Mouse (Mus musculus) neural tube, embryonic 13.5 days (tissue): ENCODE results near the gene Msto1. TPM values are rescaled to one million over a fixed set of nuclear protein-coding genes. Genes with fewer than 3 reads are reported as not detected.
"Not testable (repeated sequence)": the region's sequence is repeated elsewhere in the genome, so short reads cannot be mapped to it uniquely, and the experiment has no call there.

Experiments
- ATAC-seq: fragments of 200-750 bp; cut with Nextera tagmentation; 2 replicates; pipeline ENCODE4 v1.8.0; 2017; ENCODE audit warnings: low read depth, mild to moderate bottlenecking, moderate TSS enrichment, moderate library complexity
- H3K27ac ChIP-seq: fragments of 300-500 bp; sonication (generic); replicated peaks from 2 replicates; pipeline ENCODE4 v1.5.1; 2015; ENCODE audit warnings: moderate library complexity, mild to moderate bottlenecking, inconsistent platforms
- H3K27me3 ChIP-seq: fragments of 300-500 bp; sonication (generic); 2 replicates; pipeline ENCODE4 v1.6.1; 2015; ENCODE audit warnings: mild to moderate bottlenecking, inconsistent platforms
- H3K36me3 ChIP-seq: fragments of 300-500 bp; sonication (generic); 2 replicates; pipeline ENCODE4 v1.6.1; 2015; ENCODE audit warnings: mild to moderate bottlenecking, inconsistent platforms
- H3K4me1 ChIP-seq: fragments of 300-500 bp; sonication (generic); replicated peaks from 2 replicates; pipeline ENCODE4 v1.6.1; 2015; ENCODE audit warnings: inconsistent platforms
- H3K4me2 ChIP-seq: fragments of 300-500 bp; sonication (generic); 2 replicates; pipeline ENCODE4 v1.6.1; 2015; ENCODE audit warnings: inconsistent platforms, mild to moderate bottlenecking, moderate library complexity
- H3K4me3 ChIP-seq: fragments of 300-500 bp; sonication (generic); 2 replicates; pipeline ENCODE4 v1.5.1; 2015; ENCODE audit warnings: mild to moderate bottlenecking, inconsistent platforms
- H3K9ac ChIP-seq: fragments of 300-500 bp; sonication (generic); 2 replicates; pipeline ENCODE4 v1.6.1; 2015; ENCODE audit warnings: moderate library complexity, mild to moderate bottlenecking, inconsistent platforms
- H3K9me3 ChIP-seq: fragments of 300-500 bp; sonication (generic); 2 replicates; pipeline ENCODE4 v1.6.1; 2016; ENCODE audit warnings: inconsistent platforms
- WGBS: fragments of 180-500 bp; shearing (Covaris S2); methylation state at CpG from one replicate; pipeline ENCODE4 v1.1.7; 2015; 5-methylcytosine and 5-hydroxymethylcytosine counted together
- polyA plus RNA-seq: library from polyadenylated mRNA; unstranded; fragments of >200 nt; fragmentation: Nextera tagmentation; extraction: Ambion mirVana; gene quantifications from 2 replicates; pipeline ENCODE4 v1.2.1, GENCODE M21; 2015

Msto1 gene
- polyA plus RNA-seq, 1 experiment from 2014 or later, result 45.3 TPM

DNA sequence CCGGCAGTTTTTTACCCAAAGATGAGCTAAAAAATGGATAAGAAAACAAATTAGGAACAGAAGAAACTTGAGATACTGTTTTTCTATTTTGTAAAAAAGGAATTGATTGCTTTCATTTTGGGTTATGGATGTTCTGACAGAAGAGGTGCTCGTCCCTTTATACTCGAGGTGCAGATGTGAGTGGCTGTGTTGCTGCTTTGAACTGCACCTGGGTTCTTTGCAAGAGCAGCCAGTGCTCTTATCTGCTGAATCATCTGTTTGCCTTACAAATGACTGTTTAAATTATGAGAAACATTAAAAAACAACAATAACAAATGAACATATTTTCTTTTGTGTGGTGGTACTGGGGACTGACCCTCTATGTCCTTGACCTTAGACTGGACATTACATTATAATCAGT lies 15.7 kb upstream of the Msto1 start:
- no peaks in the 10 kb centered on the region for H3K4me1 ChIP-seq
- peaks cover 99% of the 10 kb centered on the region for H3K36me3 ChIP-seq
- H3K27ac ChIP-seq, result no peak overlapping the region
- 90% methylated on average over 3 of the region's 3 CpGs for WGBS
- no peak overlapping the region for H3K4me3 ChIP-seq
- H3K9me3 ChIP-seq, result no peaks in the 10 kb centered on the region
- no peak overlapping the region for H3K4me2 ChIP-seq
- no peak overlapping the region for H3K9ac ChIP-seq
- no peak for ATAC-seq
- no peaks in the 10 kb centered on the region for H3K27me3 ChIP-seq

DNA sequence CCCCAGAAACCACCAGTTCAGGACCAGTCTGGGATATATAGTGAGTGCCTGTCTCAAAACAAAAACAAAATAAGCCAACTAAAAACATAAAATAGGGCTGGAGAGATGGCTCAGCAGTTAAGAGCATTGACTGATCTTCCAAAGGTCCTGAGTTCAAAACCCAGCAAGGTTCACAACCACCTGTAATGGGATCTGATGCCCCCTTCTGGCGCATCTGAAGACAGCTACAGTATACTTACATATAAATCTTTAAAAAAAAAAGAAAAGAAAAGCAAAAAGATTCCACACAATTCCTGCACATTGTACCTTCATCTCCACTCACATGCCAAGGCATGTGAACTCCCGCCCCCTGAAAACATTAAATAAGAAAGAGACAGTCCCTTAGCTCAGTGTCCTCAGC lies 11.9 kb upstream of the Msto1 start:
- no peak overlapping the region for H3K27ac ChIP-seq
- H3K9ac ChIP-seq, result no peak overlapping the region
- no peaks in the 10 kb centered on the region for H3K27me3 ChIP-seq
- no peaks in the 10 kb centered on the region for H3K4me1 ChIP-seq
- 97% methylated on average over 2 of the region's 2 CpGs for WGBS
- H3K4me2 ChIP-seq, result no peak overlapping the region
- peaks cover 99% of the 10 kb centered on the region for H3K36me3 ChIP-seq
- no peaks in the 10 kb centered on the region for H3K9me3 ChIP-seq
- ATAC-seq, result no peak
- H3K4me3 ChIP-seq, result no peak overlapping the region

DNA sequence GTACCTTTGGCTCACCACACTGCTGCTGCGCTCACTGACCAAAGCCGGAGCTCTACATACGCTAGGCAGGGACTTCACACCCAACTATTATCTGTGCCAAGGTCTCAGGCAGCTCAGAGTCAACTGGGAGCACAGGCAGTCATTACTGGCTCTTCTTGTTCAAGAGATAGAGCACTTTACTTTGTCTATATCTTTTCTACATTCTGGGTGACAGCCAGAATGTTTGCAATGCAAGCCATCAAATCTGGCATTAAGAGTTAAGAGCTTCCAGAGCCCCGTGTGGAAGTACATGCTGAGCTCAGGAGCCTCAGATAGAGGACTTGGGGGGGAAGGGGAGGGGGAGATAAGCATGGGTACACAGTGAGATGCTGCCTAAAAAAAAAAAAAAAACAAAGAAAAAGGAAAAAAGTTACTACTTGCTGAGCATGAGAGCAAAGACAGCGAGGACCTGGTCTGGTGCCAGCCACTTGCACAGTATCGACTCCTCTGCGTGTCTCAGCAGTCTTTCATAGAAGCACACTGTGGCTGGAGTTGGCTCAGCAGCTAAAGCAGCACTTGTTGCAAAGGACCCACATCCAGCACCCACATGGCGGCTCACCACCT lies 10.3 kb upstream of the Msto1 start:
- no peaks in the 10 kb centered on the region for H3K9me3 ChIP-seq
- no peak overlapping the region for H3K4me3 ChIP-seq
- H3K27ac ChIP-seq, result no peak overlapping the region
- no peak overlapping the region for H3K9ac ChIP-seq
- peaks cover 92% of the 10 kb centered on the region for H3K36me3 ChIP-seq
- H3K4me1 ChIP-seq, result no peaks in the 10 kb centered on the region
- H3K27me3 ChIP-seq, result no peaks in the 10 kb centered on the region
- 90% methylated on average over 8 of the region's 8 CpGs for WGBS
- no peak overlapping the region for H3K4me2 ChIP-seq
- ATAC-seq, result no peak

DNA sequence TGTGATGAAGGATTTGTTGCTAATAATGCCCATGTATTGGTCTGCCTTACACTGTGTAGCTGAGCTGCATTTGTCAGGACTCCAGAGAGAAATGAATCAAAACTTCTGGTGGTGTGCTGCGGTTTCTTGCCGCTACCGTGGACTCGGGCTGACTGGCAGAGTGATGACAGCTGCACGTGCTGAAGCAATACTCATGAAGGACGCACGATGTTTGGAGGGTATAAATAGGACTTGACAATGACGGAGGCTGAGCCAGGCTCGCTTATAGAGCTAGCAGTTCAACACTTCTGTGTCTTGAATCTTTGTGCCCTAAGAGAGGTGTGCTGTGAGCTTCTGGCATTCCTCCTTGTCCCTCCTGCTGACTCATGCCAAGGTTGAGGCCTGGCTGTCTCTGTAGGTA lies 7.6 kb upstream of the Msto1 start:
- no peak for ATAC-seq
- Histone ChIP-seq H3K36me3 (peaks cover 65% of the 10 kb centered on the region), H3K9ac (no peak overlapping the region), H3K4me3 (no peak overlapping the region), H3K9me3 (no peaks in the 10 kb centered on the region), H3K27ac (no peak overlapping the region), H3K4me2 (no peak overlapping the region), H3K27me3 (no peaks in the 10 kb centered on the region), H3K4me1 (no peaks in the 10 kb centered on the region)
- WGBS, result 95% methylated on average over 9 of the region's 9 CpGs

DNA sequence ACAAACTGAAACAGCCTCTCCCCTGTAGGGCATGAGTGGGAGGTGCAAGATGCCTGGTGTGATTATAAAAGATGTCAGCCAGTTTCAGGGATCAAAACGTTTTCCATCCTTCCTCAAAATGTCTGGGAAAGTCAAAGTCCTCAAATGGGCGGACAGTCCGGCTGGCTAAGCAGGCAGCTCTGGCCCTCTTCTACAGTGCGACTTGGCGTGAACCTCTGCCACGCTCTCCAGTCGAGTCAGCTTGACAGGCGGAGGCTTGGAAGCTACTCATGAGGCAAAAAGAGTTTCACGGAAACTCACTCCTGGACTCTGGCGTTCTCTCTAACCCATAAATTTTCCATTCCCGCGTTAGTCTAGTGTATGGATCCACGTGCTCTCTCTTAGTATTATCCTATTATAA lies 5.2 kb upstream of the Msto1 start:
- Histone ChIP-seq H3K4me1 (peaks cover 7% of the 10 kb centered on the region), H3K4me2 (no peak overlapping the region), H3K4me3 (no peak overlapping the region), H3K9me3 (no peaks in the 10 kb centered on the region), H3K36me3 (peaks cover 41% of the 10 kb centered on the region), H3K27ac (no peak overlapping the region), H3K27me3 (no peaks in the 10 kb centered on the region), H3K9ac (no peak overlapping the region)
- 80% methylated on average over 13 of the region's 13 CpGs for WGBS
- ATAC-seq, result no peak

DNA sequence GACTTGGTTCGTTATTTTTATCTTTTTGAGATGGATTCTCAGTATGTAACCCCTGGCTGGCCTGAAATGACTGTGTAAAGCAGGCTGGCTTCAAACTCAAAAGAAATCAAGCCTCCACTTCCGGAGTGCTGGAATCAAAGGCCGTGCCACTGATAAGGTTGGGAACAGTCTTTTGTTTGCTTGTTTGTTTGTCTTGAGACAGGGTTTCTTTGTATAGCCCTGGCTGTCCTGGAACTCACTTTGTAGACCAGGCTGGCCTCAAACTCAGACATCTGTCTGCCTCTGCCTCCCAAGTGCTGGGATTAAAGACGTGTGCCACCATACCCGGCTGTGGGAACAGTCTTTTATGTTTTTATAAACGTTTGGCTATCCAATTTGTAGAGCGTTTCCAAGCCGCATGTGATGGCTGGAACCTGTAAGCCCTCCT lies 598 bp upstream of the Msto1 start:
- Histone ChIP-seq H3K9me3 (no peaks in the 10 kb centered on the region), H3K27ac (peak overlapping the region; percentile 90), H3K27me3 (no peaks in the 10 kb centered on the region), H3K4me3 (peak overlapping the region; percentile 77), H3K9ac (peak overlapping the region; percentile 87), H3K36me3 (peaks cover 28% of the 10 kb centered on the region), H3K4me1 (peaks cover 17% of the 10 kb centered on the region), H3K4me2 (peak overlapping the region; percentile 75)
- peak; percentile 9; the same call in 1 of the 2 replicates for ATAC-seq
- WGBS, result 31% methylated on average over 8 of the region's 8 CpGs

GRCm38 (mm10) chr3:88912585-88912984 lies 1.2 kb downstream of the Msto1 start:
- ATAC-seq, result no peak
- WGBS, result 94% methylated on average over 7 of the region's 7 CpGs
- H3K4me3 ChIP-seq, result peak overlapping the region; percentile 77; the same call in 1 of the 2 replicates

GRCm38 (mm10) chr3:88906393-88907159 lies 7.2 kb downstream of the Msto1 start:
- Histone ChIP-seq H3K4me1 (no peaks in the 10 kb centered on the region), H3K36me3 (peaks cover 100% of the 10 kb centered on the region), H3K9ac (no peak overlapping the region), H3K27ac (no peak overlapping the region), H3K4me2 (no peak overlapping the region), H3K9me3 (no peaks in the 10 kb centered on the region), H3K4me3 (no peak overlapping the region), H3K27me3 (no peaks in the 10 kb centered on the region)
- ATAC-seq, result no peak
- WGBS, result 92% methylated on average over 6 of the region's 6 CpGs

More at GRCm38 (mm10) chr3:88912585-88912984, 1.2 kb downstream of the Msto1 start:
- Histone ChIP-seq H3K9me3 (no peaks in the 10 kb centered on the region), H3K4me1 (peaks cover 17% of the 10 kb centered on the region), H3K27ac (no peak overlapping the region), H3K27me3 (no peaks in the 10 kb centered on the region), H3K9ac (peak overlapping the region; percentile 87; the same call in 1 of the 2 replicates), H3K4me2 (peak overlapping the region; percentile 75), H3K36me3 (peaks cover 46% of the 10 kb centered on the region)

- Histone ChIP-seq H3K4me3 (no peak overlapping the region), H3K9ac (no peak overlapping the region), H3K27me3 (no peaks in the 10 kb centered on the region), H3K4me1 (no peaks in the 10 kb centered on the region), H3K27ac (no peak overlapping the region), H3K9me3 (no peaks in the 10 kb centered on the region), H3K36me3 (peaks cover 98% of the 10 kb centered on the region), H3K4me2 (no peak overlapping the region)
- no peak for ATAC-seq
- WGBS, result 86% methylated on average over 2 of the region's 2 CpGs
These were observed 8.1 kb downstream of the Msto1 start for GRCm38 (mm10) chr3:88905741-88906140.

DNA sequence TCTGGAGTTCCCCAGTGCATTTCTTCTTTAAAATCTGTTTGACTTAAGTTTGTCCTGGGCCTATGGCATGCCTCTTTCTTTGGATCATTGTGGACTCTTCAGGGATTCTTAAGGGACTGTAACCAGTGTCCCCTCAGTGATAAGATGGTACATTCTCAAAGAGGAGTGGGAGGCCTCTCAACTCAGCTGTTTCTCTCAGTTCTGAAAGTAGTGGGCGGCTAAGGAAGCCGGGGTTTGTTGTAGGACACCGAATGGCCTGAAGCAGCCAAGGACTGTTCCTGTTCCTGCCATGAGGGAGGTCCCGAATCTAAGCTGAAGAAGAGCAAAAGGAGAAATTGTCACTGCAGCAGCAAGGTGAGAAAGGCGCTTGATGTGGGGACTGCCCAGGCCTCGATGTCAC lies 8.6 kb downstream of the Msto1 start:
- no peak overlapping the region for H3K27ac ChIP-seq
- 86% methylated on average over 6 of the region's 6 CpGs for WGBS
- H3K4me1 ChIP-seq, result no peaks in the 10 kb centered on the region
- H3K36me3 ChIP-seq, result peaks cover 95% of the 10 kb centered on the region
- H3K9ac ChIP-seq, result no peak overlapping the region
- no peak overlapping the region for H3K4me2 ChIP-seq
- H3K4me3 ChIP-seq, result no peak overlapping the region
- no peaks in the 10 kb centered on the region for H3K9me3 ChIP-seq
- no peaks in the 10 kb centered on the region for H3K27me3 ChIP-seq
- no peak for ATAC-seq

DNA sequence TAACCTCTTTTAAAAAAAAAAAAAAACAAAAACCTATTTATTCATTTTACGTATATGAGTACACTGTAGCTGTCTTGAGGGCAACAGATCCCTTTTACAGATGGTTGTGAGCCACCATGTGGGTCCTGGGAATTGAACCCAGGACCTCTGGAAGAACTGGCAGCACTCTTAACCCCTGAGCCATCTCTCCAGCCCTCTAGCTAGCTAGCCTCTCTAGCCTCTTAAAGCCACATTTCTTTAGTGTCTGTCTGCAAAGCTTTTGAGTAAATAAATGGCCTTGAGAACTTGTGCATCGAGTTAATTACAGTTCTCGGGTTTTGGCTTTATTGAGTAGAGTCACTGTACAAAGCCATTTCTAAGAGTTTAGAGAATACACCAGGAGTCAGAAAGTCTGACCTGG lies 9.0 kb downstream of the Msto1 start:
- Histone ChIP-seq H3K27ac (no peak overlapping the region), H3K9me3 (no peaks in the 10 kb centered on the region), H3K27me3 (no peaks in the 10 kb centered on the region), H3K4me1 (no peaks in the 10 kb centered on the region), H3K4me2 (no peak overlapping the region), H3K4me3 (no peak overlapping the region), H3K9ac (no peak overlapping the region), H3K36me3 (peaks cover 91% of the 10 kb centered on the region)
- 87% methylated on average over 3 of the region's 3 CpGs for WGBS
- ATAC-seq, result no peak

- not testable (repeated sequence) for H3K4me1 ChIP-seq, H3K27me3 ChIP-seq, ATAC-seq, H3K9ac ChIP-seq, H3K4me2 ChIP-seq, H3K27ac ChIP-seq, H3K9me3 ChIP-seq, H3K4me3 ChIP-seq
- 93% methylated on average over 7 of the region's 7 CpGs for WGBS
- peaks cover 25% of the 10 kb centered on the region for H3K36me3 ChIP-seq
These were observed 20.8 kb downstream of the Msto1 start for GRCm38 (mm10) chr3:88893011-88893410.
